Mouse (Mus musculus): Measurements from ENCODE around the gene Usp19. TPM values are rescaled to one million over a fixed set of nuclear protein-coding genes. Genes with fewer than 3 reads are reported as not detected.

The Usp19 gene
- total RNA-seq, 1 experiment from 2014 or later, result 50.5 TPM

GRCm38 (mm10) chr9:108491286-108491580 lies 831 bp downstream of the Usp19 start:
- no peak for ATAC-seq (replicated peaks; ENCODE audit: insufficient number of reproducible peaks, low FRiP score, low TSS enrichment, poor library complexity, severe bottlenecking)

GRCm38 (mm10) chr9:108492043-108492750 lies 1.8 kb downstream of the Usp19 start:
- no peak for ATAC-seq (replicated peaks; ENCODE audit: insufficient number of reproducible peaks, low FRiP score, low TSS enrichment, poor library complexity, severe bottlenecking)

- ATAC-seq (replicated peaks; ENCODE audit: insufficient number of reproducible peaks, low FRiP score, low TSS enrichment, poor library complexity, severe bottlenecking), result no peak
Observed at GRCm38 (mm10) chr9:108493246-108493645, 2.8 kb downstream of the Usp19 start.

GRCm38 (mm10) chr9:108494146-108494825 lies 3.9 kb downstream of the Usp19 start:
- no peak for ATAC-seq (replicated peaks; ENCODE audit: insufficient number of reproducible peaks, low FRiP score, low TSS enrichment, poor library complexity, severe bottlenecking)

GRCm38 (mm10) chr9:108494905-108495304 lies 4.5 kb downstream of the Usp19 start:
- ATAC-seq (replicated peaks; ENCODE audit: insufficient number of reproducible peaks, low FRiP score, low TSS enrichment, poor library complexity, severe bottlenecking), result no peak

GRCm38 (mm10) chr9:108499231-108499630 lies 8.8 kb downstream of the Usp19 start:
- no peak for ATAC-seq (replicated peaks; ENCODE audit: insufficient number of reproducible peaks, low FRiP score, low TSS enrichment, poor library complexity, severe bottlenecking)

- no peak for ATAC-seq (replicated peaks; ENCODE audit: insufficient number of reproducible peaks, low FRiP score, low TSS enrichment, poor library complexity, severe bottlenecking)
Observed at GRCm38 (mm10) chr9:108499943-108500342, 9.5 kb downstream of the Usp19 start.

- ATAC-seq (replicated peaks; ENCODE audit: insufficient number of reproducible peaks, low FRiP score, low TSS enrichment, poor library complexity, severe bottlenecking), result no peak
Observed at GRCm38 (mm10) chr9:108506901-108507300, 16.5 kb downstream of the Usp19 start.

GRCm38 (mm10) chr9:108507619-108508434 lies 17.4 kb downstream of the Usp19 start, which contains the start of gene Qars:
Gene Qars, plus strand, starts transcription at chr9:108507706.
- peak; percentile 98 for ATAC-seq (replicated peaks; ENCODE audit: insufficient number of reproducible peaks, low FRiP score, low TSS enrichment, poor library complexity, severe bottlenecking)

- no peak for ATAC-seq (replicated peaks; ENCODE audit: insufficient number of reproducible peaks, low FRiP score, low TSS enrichment, poor library complexity, severe bottlenecking)
Observed at GRCm38 (mm10) chr9:108508776-108509175, 18.4 kb downstream of the Usp19 start.

GRCm38 (mm10) chr9:108516380-108517251 lies 26.2 kb downstream of the Usp19 start, which contains the start of gene Qrich1:
Gene Qrich1, plus strand, starts transcription at chr9:108516806.
- ATAC-seq (replicated peaks; ENCODE audit: insufficient number of reproducible peaks, low FRiP score, low TSS enrichment, poor library complexity, severe bottlenecking), result peak; percentile 92

- peak; percentile 19 for ATAC-seq (replicated peaks; ENCODE audit: insufficient number of reproducible peaks, low FRiP score, low TSS enrichment, poor library complexity, severe bottlenecking)
Observed at GRCm38 (mm10) chr9:108517253-108517930, 27.0 kb downstream of the Usp19 start.

GRCm38 (mm10) chr9:108517931-108518332 lies 27.5 kb downstream of the Usp19 start:
- ATAC-seq (replicated peaks; ENCODE audit: insufficient number of reproducible peaks, low FRiP score, low TSS enrichment, poor library complexity, severe bottlenecking), result peak; percentile 16; the same call in 1 of the 2 replicates

- ATAC-seq (replicated peaks; ENCODE audit: insufficient number of reproducible peaks, low FRiP score, low TSS enrichment, poor library complexity, severe bottlenecking), result no peak
Observed at GRCm38 (mm10) chr9:108521604-108522003, 31.2 kb downstream of the Usp19 start.

GRCm38 (mm10) chr9:108523341-108523740 lies 32.9 kb downstream of the Usp19 start:
- no peak for ATAC-seq (replicated peaks; ENCODE audit: insufficient number of reproducible peaks, low FRiP score, low TSS enrichment, poor library complexity, severe bottlenecking)

GRCm38 (mm10) chr9:108525400-108525799 lies 35.0 kb downstream of the Usp19 start:
- ATAC-seq (replicated peaks; ENCODE audit: insufficient number of reproducible peaks, low FRiP score, low TSS enrichment, poor library complexity, severe bottlenecking), result no peak

- ATAC-seq (replicated peaks; ENCODE audit: insufficient number of reproducible peaks, low FRiP score, low TSS enrichment, poor library complexity, severe bottlenecking), result no peak
Observed at GRCm38 (mm10) chr9:108530954-108531353, 40.6 kb downstream of the Usp19 start.

- no peak for ATAC-seq (replicated peaks; ENCODE audit: insufficient number of reproducible peaks, low FRiP score, low TSS enrichment, poor library complexity, severe bottlenecking)
Observed at GRCm38 (mm10) chr9:108531496-108531895, 41.1 kb downstream of the Usp19 start.
